26 mouse cellular contexts compared by ENCODE assay signal in genomic region chr9:104232004-104232403, GRCm38 (mm10). TPM values are rescaled to one million over a fixed set of nuclear protein-coding genes. Genes with fewer than 3 reads are reported as not detected.
DNase-seq lines count a peak whose midpoint lies in the region; ATAC-seq and TF ChIP-seq lines count a peak whose summit lies in the region.
"Had no signal": no experiment of that assay in that cellular context is flagged by ENCODE, and none has a peak within 500 bp of the region (broad histone marks: within the 10 kb centered on the region; RNA-seq: fewer than 3 reads in every experiment).

No protein-coding gene starts in this region.

- no peak overlapping the region for H3K27ac ChIP-seq in liver, postnatal 0 days (ENCODE audit: low read depth)
- no peak overlapping the region for H3K27ac ChIP-seq in liver, embryonic 12.5 days
- H3K27ac ChIP-seq in midbrain, embryonic 11.5 days (ENCODE audit: low read depth, low read length), result no peak overlapping the region
- H3K27ac ChIP-seq: embryonic facial prominence, embryonic 13.5 days; forebrain, embryonic 10.5 days; forebrain, embryonic 15.5 days; heart, adult 2 months; hindbrain, embryonic 14.5 days; macrophage; midbrain, embryonic 10.5 days had no signal

- no peak for TF ChIP-seq CTCF in liver, postnatal 0 days (IDR thresholded peaks at IDR 0.05; ENCODE audit: low read depth)

- H3K9me3 ChIP-seq in liver, postnatal 0 days (ENCODE audit: low read length), result no peaks in the 10 kb centered on the region
- no peaks in the 10 kb centered on the region for H3K9me3 ChIP-seq in liver, embryonic 12.5 days (replicated peaks)
- no peaks in the 10 kb centered on the region for H3K9me3 ChIP-seq in midbrain, embryonic 11.5 days (ENCODE audit: control insufficient read depth, low read length)
- H3K9me3 ChIP-seq: embryonic facial prominence, embryonic 13.5 days; forebrain, embryonic 10.5 days; forebrain, embryonic 15.5 days; G1E; heart, embryonic 12.5 days; midbrain, embryonic 10.5 days had no signal

- WGBS in liver, postnatal 0 days (ENCODE audit: insufficient replicate concordance), result 72% methylated on average over 3 of the region's 3 CpGs
- WGBS in liver, embryonic 12.5 days (ENCODE audit: insufficient replicate concordance), result 72% methylated on average over 3 of the region's 3 CpGs
- 95% methylated on average over 3 of the region's 3 CpGs for WGBS in midbrain, embryonic 11.5 days

- no peak overlapping the region for H3K4me2 ChIP-seq in liver, postnatal 0 days (ENCODE audit: low read depth, low read length)
- no peak overlapping the region for H3K4me2 ChIP-seq in liver, embryonic 12.5 days
- no peak overlapping the region for H3K4me2 ChIP-seq in midbrain, embryonic 11.5 days
- H3K4me2 ChIP-seq: embryonic facial prominence, embryonic 13.5 days; forebrain, embryonic 15.5 days; heart, embryonic 12.5 days; hindbrain, embryonic 14.5 days had no signal

- H3K9ac ChIP-seq in liver, postnatal 0 days (replicated peaks), result no peak overlapping the region
- no peak overlapping the region for H3K9ac ChIP-seq in liver, embryonic 12.5 days
- H3K9ac ChIP-seq in midbrain, embryonic 11.5 days (ENCODE audit: low read length), result no peak overlapping the region
- H3K9ac ChIP-seq: embryonic facial prominence, embryonic 13.5 days; forebrain, embryonic 15.5 days; heart, embryonic 12.5 days; hindbrain, embryonic 14.5 days had no signal

- no peak overlapping the region for H3K4me3 ChIP-seq in liver, postnatal 0 days (ENCODE audit: low read depth, low read length)
- no peak overlapping the region for H3K4me3 ChIP-seq in liver, embryonic 12.5 days
- no peak overlapping the region for H3K4me3 ChIP-seq in midbrain, embryonic 11.5 days (ENCODE audit: low read depth, low read length)
- H3K4me3 ChIP-seq: embryonic facial prominence, embryonic 13.5 days; forebrain, embryonic 10.5 days; forebrain, embryonic 15.5 days; heart, adult 2 months; heart, embryonic 12.5 days; midbrain, embryonic 10.5 days had no signal

- no peaks in the 10 kb centered on the region for H3K27me3 ChIP-seq in liver, postnatal 0 days (ENCODE audit: insufficient read depth, low read length)
- no peaks in the 10 kb centered on the region for H3K27me3 ChIP-seq in liver, embryonic 12.5 days (replicated peaks)
- no peaks in the 10 kb centered on the region for H3K27me3 ChIP-seq in midbrain, embryonic 11.5 days (ENCODE audit: control insufficient read depth, insufficient read depth, low read length)
- H3K27me3 ChIP-seq: embryonic facial prominence, embryonic 13.5 days; forebrain, embryonic 15.5 days; heart, embryonic 12.5 days had no signal

- ATAC-seq in liver, postnatal 0 days, result peak; percentile 51; the same call in 1 of the 2 replicates
- ATAC-seq in liver, embryonic 12.5 days, result no peak
- ATAC-seq in megakaryocyte progenitor cell, adult 5-6 weeks (replicated peaks; ENCODE audit: poor library complexity), result peak; percentile 74
- ATAC-seq in midbrain, embryonic 11.5 days (ENCODE audit: low FRiP score), result no peak
- ATAC-seq: forebrain, embryonic 15.5 days; intestine, postnatal 0 days; midbrain, embryonic 16.5 days had no signal

- no peaks in the 10 kb centered on the region for H3K4me1 ChIP-seq in liver, postnatal 0 days (ENCODE audit: insufficient read depth)
- no peaks in the 10 kb centered on the region for H3K4me1 ChIP-seq in liver, embryonic 12.5 days
- H3K4me1 ChIP-seq in midbrain, embryonic 11.5 days (ENCODE audit: control insufficient read depth, insufficient read depth, low read length), result no peaks in the 10 kb centered on the region
- H3K4me1 ChIP-seq: embryonic facial prominence, embryonic 13.5 days; forebrain, embryonic 10.5 days; midbrain, embryonic 10.5 days had no signal

- DNase-seq in adrenal gland, adult 2 months, result peak; percentile 66
- DNase-seq in adrenal gland, postnatal 4 days (ENCODE audit: low spot score in 2 of 2), result no peak
- no peak for DNase-seq in liver, postnatal 0 days
- peak; percentile 47 for DNase-seq in adrenal gland, postnatal 14 days
- no peak for DNase-seq in midbrain, embryonic 11.5 days (ENCODE audit: low spot score, missing footprints)
- DNase-seq: cerebellum, adult 11-12 months; cerebellum, postnatal 10 days; gastrocnemius, postnatal 10 days; kidney, postnatal 14 days; layer of hippocampus, adult 9-11 months; liver; right cerebral cortex, postnatal 25 days; thymus, postnatal 14 days had no signal

- no peak for TF ChIP-seq EP300 in liver, postnatal 0 days (IDR thresholded peaks at IDR 0.05; ENCODE audit: low read depth)

- H3K36me3 ChIP-seq in liver, postnatal 0 days (replicated peaks; ENCODE audit: insufficient read depth, low read length), result peaks cover 64% of the 10 kb centered on the region
- H3K36me3 ChIP-seq in liver, embryonic 12.5 days, result peaks cover 83% of the 10 kb centered on the region
- peaks cover 9% of the 10 kb centered on the region; the same call in 1 of the 2 replicates for H3K36me3 ChIP-seq in midbrain, embryonic 11.5 days (ENCODE audit: control insufficient read depth, insufficient read depth, low read length)

RNA-seq across cellular contexts. Expression of gene Dnajc13, which starts 30.7 kb away (rescaled TPM):
- total RNA-seq in adrenal gland, adult 2 months (2021), result 10 to 100 TPM; 39.2 to 44.2 TPM
- 28.5 and 29.1 TPM in 2 replicates for polyA plus RNA-seq in adrenal gland, adult 2 months (2012; rRNA removed)
- total RNA-seq in adrenal gland, postnatal 4 days (2021), result 10 to 100 TPM; 50.6 to 57.1 TPM
- polyA plus RNA-seq in liver, postnatal 0 days (2015; fragmentation: Nextera tagmentation; extraction: Ambion mirVana), result 5.4 and 5.8 TPM in 2 replicates
- polyA plus RNA-seq in liver, embryonic 12.5 days (2016; fragmentation: Nextera tagmentation; extraction: Ambion mirVana), result 11.6 and 12.1 TPM in 2 replicates
- total RNA-seq in adrenal gland, postnatal 14 days (2021), result 39.8 and 43.7 TPM in 2 replicates
- total RNA-seq in megakaryocyte progenitor cell, adult 5-6 weeks (2015), result 91.6 and 107 TPM in 2 replicates
- 52.1 and 55.5 TPM in 2 replicates for total RNA-seq in megakaryocyte progenitor cell, adult 5-6 weeks (2017)
- polyA plus RNA-seq in midbrain, embryonic 11.5 days (2014; fragmentation: Nextera tagmentation; extraction: Ambion mirVana), result 22.9 and 25.8 TPM in 2 replicates

Comparison
In these comparisons a context has a peak if more than half of its experiments do, and no peak if none do; other contexts are left out.
1. DNase-seq: peak in adrenal gland, adult 2 months (single experiment) and adrenal gland, postnatal 14 days (single experiment); none in adrenal gland, postnatal 4 days (0 of 2), liver, postnatal 0 days (single experiment) and midbrain, embryonic 11.5 days (single experiment).
2. ATAC-seq: peak in liver, postnatal 0 days (single experiment) and megakaryocyte progenitor cell, adult 5-6 weeks (single experiment); none in liver, embryonic 12.5 days (single experiment) and midbrain, embryonic 11.5 days (single experiment).